Mouse (Mus musculus) kidney, postnatal 25 days (tissue): Measurements from ENCODE around the gene Cxcl17.

ENCODE experiments used
- DNase-seq, 2 experiments: peaks; one replicate each; pipeline ENCODE4 v3.0.0; 2021; ENCODE audit warnings: mixed read lengths in 2 of 2

The Cxcl17 gene

GRCm38 (mm10) chr7:25367632-25368293 is 44.9 kb downstream of the Cxcl17 start:
- peak; percentile 51 to 63 for DNase-seq

- DNase-seq: no peak
Measured at GRCm38 (mm10) chr7:25365937-25366625, 46.6 kb downstream of the Cxcl17 start.

- no peak for DNase-seq
Measured at GRCm38 (mm10) chr7:25363632-25364031, 49.1 kb downstream of the Cxcl17 start.

DNA sequence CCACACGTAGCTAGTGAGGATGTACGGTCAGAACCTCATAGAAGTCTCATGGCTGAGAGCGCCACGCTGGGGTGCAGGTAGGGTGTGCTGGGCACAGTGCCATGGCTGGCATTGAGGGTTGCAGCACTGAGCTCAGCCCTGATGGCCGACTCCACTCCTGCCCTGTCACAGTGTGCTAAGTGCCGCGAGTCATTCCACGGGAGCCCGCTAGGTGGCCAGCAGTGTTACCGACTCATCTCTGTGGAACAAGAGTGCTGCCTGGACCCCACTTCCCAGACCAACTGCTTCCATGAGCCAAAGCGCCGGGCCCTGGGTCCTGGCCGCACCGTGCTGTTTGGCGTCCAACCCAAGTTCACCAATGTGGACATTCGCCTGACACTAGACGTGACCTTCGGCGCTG is 49.5 kb downstream of the Cxcl17 start:
- peak; percentile 30 to 51 for DNase-seq

GRCm38 (mm10) chr7:25358721-25359206 is 53.9 kb downstream of the Cxcl17 start:
- DNase-seq: no peak
